Mouse (Mus musculus): Measurements from ENCODE around the gene Snapc1. TPM values are rescaled to one million over a fixed set of nuclear protein-coding genes. Genes with fewer than 3 reads are reported as not detected.

Snapc1 gene
- polyA plus RNA-seq, 1 experiment = 33.4 TPM

GRCm38 (mm10) chr12:73996906-73997296 is 32.6 kb downstream of the Snapc1 start:
- no peak overlapping the region for H3K4me3 ChIP-seq (replicated peaks; ENCODE audit: insufficient read depth, low read depth, low read length)
- no peaks in the 10 kb centered on the region for H3K27me3 ChIP-seq (ENCODE audit: control insufficient read depth, insufficient read depth, low read length)
- no peak for DNase-seq
- 58% methylated on average over 12 of the region's 12 CpGs for WGBS
- TF ChIP-seq POLR2A (IDR thresholded peaks at IDR 0.05; ENCODE audit: borderline replicate concordance, insufficient read depth, low read length) (no peak), CTCF (IDR thresholded peaks at IDR 0.05; ENCODE audit: borderline replicate concordance, insufficient read depth, low read depth, low read length) (no peak)
- H3K27ac ChIP-seq (ENCODE audit: insufficient read depth, low read length) = no peak overlapping the region
- H3K4me1 ChIP-seq (ENCODE audit: control insufficient read depth, insufficient read depth, low read length) = no peaks in the 10 kb centered on the region

DNA sequence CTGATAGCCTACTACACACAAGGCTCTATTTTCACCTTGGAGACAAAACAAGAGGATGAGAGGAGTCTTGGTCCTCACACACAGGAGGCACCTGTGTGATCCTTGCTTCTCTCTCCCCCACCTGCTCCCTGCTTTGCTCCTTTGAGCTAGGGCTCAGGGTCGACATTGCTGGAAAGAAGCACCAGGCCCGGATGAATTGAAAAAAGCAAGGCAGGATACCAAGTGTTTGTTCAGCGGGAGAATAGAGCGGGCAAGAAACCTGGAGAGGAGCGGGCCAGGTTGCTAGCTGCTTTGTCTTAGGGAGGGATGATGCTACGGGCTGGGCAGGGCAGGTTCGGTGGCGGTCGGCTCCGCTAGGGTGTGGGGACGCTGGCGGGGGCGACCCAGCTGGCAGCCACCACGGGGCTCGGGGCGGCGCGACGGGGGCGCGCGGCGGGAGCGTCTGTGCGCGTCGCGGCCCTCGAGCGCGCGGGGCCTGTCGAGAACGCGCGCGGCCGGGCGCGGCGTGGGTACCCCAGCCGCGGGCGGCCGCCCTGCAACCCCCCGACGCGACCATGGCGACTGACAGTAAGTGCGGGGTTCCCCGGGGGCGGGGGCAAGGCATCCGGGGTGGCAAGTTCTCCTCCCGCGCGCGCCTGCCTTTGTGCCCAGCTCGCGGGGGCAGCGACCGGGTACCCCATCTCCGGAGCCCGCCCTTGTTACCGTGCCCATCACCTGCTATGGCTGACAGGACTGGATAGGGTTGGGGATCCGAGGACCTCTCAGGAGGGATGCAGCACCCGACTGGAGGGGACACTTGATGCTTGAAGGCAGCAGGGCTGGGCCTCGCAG is 33.2 kb downstream of the Snapc1 start, which contains the start of gene Syt16:
Gene Syt16, plus strand, starts transcription at position 365 of the 831 bp plus-strand sequence.
- TF ChIP-seq POLR2A (IDR thresholded peaks at IDR 0.05; ENCODE audit: borderline replicate concordance, insufficient read depth, low read length) (no peak), CTCF (IDR thresholded peaks at IDR 0.05; ENCODE audit: borderline replicate concordance, insufficient read depth, low read depth, low read length) (no peak)
- DNase-seq = peak; percentile 24 to 44
- 2% methylated on average over 66 of the region's 67 CpGs for WGBS
- no peak within 1 kb of the TSS for H3K27ac ChIP-seq (ENCODE audit: insufficient read depth, low read length)
- H3K27me3 ChIP-seq (ENCODE audit: control insufficient read depth, insufficient read depth, low read length) = no peaks in the 10 kb centered on the region
- peak within 1 kb of the TSS; percentile 62 for H3K4me3 ChIP-seq (replicated peaks; ENCODE audit: insufficient read depth, low read depth, low read length)
- H3K4me1 ChIP-seq (ENCODE audit: control insufficient read depth, insufficient read depth, low read length) = no peaks in the 10 kb centered on the region

DNA sequence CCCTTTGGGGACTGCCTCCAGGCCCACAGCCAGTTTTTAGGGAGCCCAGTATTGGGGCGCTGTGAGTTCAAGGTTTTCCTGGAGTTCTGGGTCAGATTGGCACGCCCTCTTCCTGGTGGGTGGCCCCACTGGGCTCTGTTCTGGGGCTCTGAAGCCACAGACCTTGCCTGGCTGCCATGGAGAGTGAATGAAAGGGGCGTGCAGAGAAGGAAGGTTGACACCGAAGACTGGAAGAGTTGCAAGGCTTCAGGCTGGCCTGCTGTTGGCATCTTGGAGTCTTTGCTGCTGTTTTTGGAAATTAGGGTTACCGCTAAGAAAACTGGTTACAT is 33.8 kb downstream of the Snapc1 start:
- 42% methylated on average over 5 of the region's 5 CpGs for whole genome bisulfite sequencing
- TF ChIP-seq CTCF (IDR thresholded peaks at IDR 0.05; ENCODE audit: borderline replicate concordance, insufficient read depth, low read depth, low read length) = no peak
- TF ChIP-seq POLR2A (IDR thresholded peaks at IDR 0.05; ENCODE audit: borderline replicate concordance, insufficient read depth, low read length) = no peak

GRCm38 (mm10) chr12:74002449-74002848 is 38.2 kb downstream of the Snapc1 start:
- H3K27me3 ChIP-seq (ENCODE audit: control insufficient read depth, insufficient read depth, low read length) = no peaks in the 10 kb centered on the region
- TF ChIP-seq CTCF (IDR thresholded peaks at IDR 0.05; ENCODE audit: borderline replicate concordance, insufficient read depth, low read depth, low read length) (no peak), POLR2A (IDR thresholded peaks at IDR 0.05; ENCODE audit: borderline replicate concordance, insufficient read depth, low read length) (no peak)
- DNase-seq = no peak
- H3K4me3 ChIP-seq (replicated peaks; ENCODE audit: insufficient read depth, low read depth, low read length) = no peak overlapping the region
- H3K27ac ChIP-seq (ENCODE audit: insufficient read depth, low read length) = no peak overlapping the region
- H3K4me1 ChIP-seq (ENCODE audit: control insufficient read depth, insufficient read depth, low read length) = no peaks in the 10 kb centered on the region
- WGBS = 87% methylated on average over 9 of the region's 9 CpGs

More for the DNA sequence above, 33.8 kb downstream of the Snapc1 start:
- DNase-seq = peak in 1 of 2 experiments; percentile 34
- H3K4me3 ChIP-seq (replicated peaks; ENCODE audit: insufficient read depth, low read depth, low read length) = peak overlapping the region; percentile 62
- no peak overlapping the region for H3K27ac ChIP-seq (ENCODE audit: insufficient read depth, low read length)
- no peaks in the 10 kb centered on the region for H3K27me3 ChIP-seq (ENCODE audit: control insufficient read depth, insufficient read depth, low read length)
- no peaks in the 10 kb centered on the region for H3K4me1 ChIP-seq (ENCODE audit: control insufficient read depth, insufficient read depth, low read length)

DNA sequence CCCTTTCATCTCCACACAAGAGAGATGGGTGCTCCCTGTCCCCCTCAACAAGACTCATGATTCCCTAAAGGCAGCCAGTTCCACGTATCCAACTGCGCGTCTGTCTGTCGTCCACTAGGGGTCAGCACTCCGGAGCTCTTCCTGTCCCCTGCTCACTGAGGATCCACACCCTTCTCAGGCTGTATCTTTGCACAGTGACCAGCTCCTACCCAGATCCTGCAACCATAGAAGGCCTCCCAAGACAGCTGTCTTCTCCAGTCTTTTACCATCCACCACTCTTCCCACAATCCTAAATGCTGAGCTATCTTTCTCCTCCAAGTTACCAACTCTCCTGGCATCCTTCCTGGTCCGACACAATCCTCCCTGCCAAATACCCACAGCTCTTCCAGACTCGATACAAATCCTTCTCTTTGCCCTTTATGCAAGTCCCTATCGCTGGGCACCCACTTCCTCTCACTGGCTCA is 45.2 kb downstream of the Snapc1 start:
- 6% methylated on average over 8 of the region's 8 CpGs for WGBS
- peak; percentile 34 to 53 for DNase-seq
- no peaks in the 10 kb centered on the region for H3K4me1 ChIP-seq (ENCODE audit: control insufficient read depth, insufficient read depth, low read length)
- no peaks in the 10 kb centered on the region for H3K27me3 ChIP-seq (ENCODE audit: control insufficient read depth, insufficient read depth, low read length)
- no peak overlapping the region for H3K4me3 ChIP-seq (replicated peaks; ENCODE audit: insufficient read depth, low read depth, low read length)
- TF ChIP-seq CTCF (IDR thresholded peaks at IDR 0.05; ENCODE audit: borderline replicate concordance, insufficient read depth, low read depth, low read length) (peak; percentile 91), POLR2A (IDR thresholded peaks at IDR 0.05; ENCODE audit: borderline replicate concordance, insufficient read depth, low read length) (no peak)
- H3K27ac ChIP-seq (ENCODE audit: insufficient read depth, low read length) = no peak overlapping the region

DNA sequence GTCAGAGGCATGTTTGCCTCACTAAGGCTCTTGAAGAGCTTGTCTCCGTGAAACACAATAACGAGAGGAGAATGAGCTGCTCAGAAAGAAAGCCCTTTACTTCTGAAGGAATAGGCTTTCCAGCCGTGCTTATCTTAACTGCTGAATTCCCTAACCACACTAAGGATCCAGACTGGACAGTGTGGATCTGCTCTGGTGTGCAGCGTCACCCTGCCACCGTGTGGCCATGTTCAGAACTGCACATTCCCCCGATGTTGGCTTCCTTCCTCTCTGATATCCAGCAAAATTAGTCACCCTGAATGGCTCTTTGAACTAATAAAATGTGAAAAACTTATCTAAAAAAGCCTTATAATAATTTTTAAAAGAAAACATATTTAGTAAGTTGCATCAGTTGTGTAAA is 49.5 kb downstream of the Snapc1 start:
- WGBS = under 1% methylated on average over 6 of the region's 6 CpGs
- Histone ChIP-seq H3K27ac (ENCODE audit: insufficient read depth, low read length) (no peak overlapping the region), H3K27me3 (ENCODE audit: control insufficient read depth, insufficient read depth, low read length) (no peaks in the 10 kb centered on the region), H3K4me1 (ENCODE audit: control insufficient read depth, insufficient read depth, low read length) (no peaks in the 10 kb centered on the region), H3K4me3 (replicated peaks; ENCODE audit: insufficient read depth, low read depth, low read length) (no peak overlapping the region)
- TF ChIP-seq POLR2A (IDR thresholded peaks at IDR 0.05; ENCODE audit: borderline replicate concordance, insufficient read depth, low read length) (no peak), CTCF (IDR thresholded peaks at IDR 0.05; ENCODE audit: borderline replicate concordance, insufficient read depth, low read depth, low read length) (peak; percentile 99)
- peak; percentile 72 to 88 for DNase-seq

DNA sequence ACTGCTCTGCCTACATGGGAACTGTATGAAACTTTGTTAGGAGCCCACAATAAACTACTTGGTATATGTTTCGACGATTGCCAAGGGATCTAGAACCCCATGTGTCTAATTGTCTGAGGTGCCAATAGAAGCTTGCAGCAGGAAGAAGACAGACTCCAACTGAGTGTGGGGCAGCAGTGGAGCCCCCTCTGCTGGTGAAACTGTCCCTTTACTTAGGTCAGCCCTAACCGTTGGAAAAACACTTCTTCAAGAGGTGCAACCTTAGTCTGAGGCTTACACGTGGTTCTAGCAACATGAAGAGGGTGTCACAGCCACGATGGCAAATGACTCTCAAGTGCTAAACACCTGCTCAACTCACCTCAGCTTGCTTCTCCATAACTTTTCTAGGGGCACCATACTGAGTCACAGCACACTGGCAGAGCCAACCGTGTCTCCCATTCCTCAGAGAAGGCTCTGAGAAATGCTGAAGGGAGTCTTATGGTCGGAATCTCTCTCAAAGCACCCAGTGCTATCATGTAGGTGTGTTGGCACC is 50.5 kb downstream of the Snapc1 start:
- no peak overlapping the region for H3K27ac ChIP-seq (ENCODE audit: insufficient read depth, low read length)
- TF ChIP-seq CTCF (IDR thresholded peaks at IDR 0.05; ENCODE audit: borderline replicate concordance, insufficient read depth, low read depth, low read length) = no peak
- TF ChIP-seq POLR2A (IDR thresholded peaks at IDR 0.05; ENCODE audit: borderline replicate concordance, insufficient read depth, low read length) = no peak
- no peak overlapping the region for H3K4me3 ChIP-seq (replicated peaks; ENCODE audit: insufficient read depth, low read depth, low read length)
- WGBS = 61% methylated on average over 7 of the region's 7 CpGs
- DNase-seq = peak; percentile 22 to 34
- no peaks in the 10 kb centered on the region for H3K27me3 ChIP-seq (ENCODE audit: control insufficient read depth, insufficient read depth, low read length)
- no peaks in the 10 kb centered on the region for H3K4me1 ChIP-seq (ENCODE audit: control insufficient read depth, insufficient read depth, low read length)

DNA sequence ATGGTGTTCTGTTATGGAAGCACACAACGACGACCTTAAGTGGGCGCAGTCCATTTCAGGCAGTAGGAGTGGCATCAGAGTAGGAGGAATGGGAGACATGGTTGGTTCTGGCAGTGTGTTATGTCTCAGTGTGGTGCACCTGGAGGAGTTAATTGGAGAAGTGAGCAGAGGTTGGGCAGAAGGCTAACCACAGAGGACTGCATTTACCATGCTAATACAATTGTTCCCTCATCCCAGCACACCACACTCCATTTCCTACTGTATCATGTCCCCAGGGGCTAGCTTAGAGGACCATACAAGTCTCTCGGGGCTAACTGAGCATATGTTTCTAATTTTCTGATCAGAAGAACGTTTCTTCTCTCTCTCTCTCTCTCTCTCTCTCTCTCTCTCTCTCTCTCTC is 51.2 kb downstream of the Snapc1 start:
- Histone ChIP-seq H3K4me3 (replicated peaks; ENCODE audit: insufficient read depth, low read depth, low read length) (no peak overlapping the region), H3K4me1 (ENCODE audit: control insufficient read depth, insufficient read depth, low read length) (no peaks in the 10 kb centered on the region), H3K27ac (ENCODE audit: insufficient read depth, low read length) (no peak overlapping the region), H3K27me3 (ENCODE audit: control insufficient read depth, insufficient read depth, low read length) (no peaks in the 10 kb centered on the region)
- DNase-seq = no peak
- TF ChIP-seq CTCF (IDR thresholded peaks at IDR 0.05; ENCODE audit: borderline replicate concordance, insufficient read depth, low read depth, low read length) (no peak), POLR2A (IDR thresholded peaks at IDR 0.05; ENCODE audit: borderline replicate concordance, insufficient read depth, low read length) (no peak)
- 87% methylated on average over 5 of the region's 5 CpGs for WGBS
